Mouse (Mus musculus) embryonic fibroblast, embryonic 13.5 days (primary cell): ENCODE measurements around the gene Ccdc8.

ENCODE experiments used
- CTCF ChIP-seq: IDR thresholded peaks from 2 replicates; pipeline ENCODE4 v1.5.1; 2011; ENCODE audit warnings: mild to moderate bottlenecking, control low read depth, low read length, moderate library complexity, borderline replicate concordance; ENCODE audit not compliant: insufficient read depth
- POLR2A ChIP-seq: IDR thresholded peaks from 2 replicates; pipeline ENCODE4 v1.6.1; 2011; ENCODE audit warnings: low read depth, mild to moderate bottlenecking, control low read depth, low read length, moderate library complexity

DNA sequence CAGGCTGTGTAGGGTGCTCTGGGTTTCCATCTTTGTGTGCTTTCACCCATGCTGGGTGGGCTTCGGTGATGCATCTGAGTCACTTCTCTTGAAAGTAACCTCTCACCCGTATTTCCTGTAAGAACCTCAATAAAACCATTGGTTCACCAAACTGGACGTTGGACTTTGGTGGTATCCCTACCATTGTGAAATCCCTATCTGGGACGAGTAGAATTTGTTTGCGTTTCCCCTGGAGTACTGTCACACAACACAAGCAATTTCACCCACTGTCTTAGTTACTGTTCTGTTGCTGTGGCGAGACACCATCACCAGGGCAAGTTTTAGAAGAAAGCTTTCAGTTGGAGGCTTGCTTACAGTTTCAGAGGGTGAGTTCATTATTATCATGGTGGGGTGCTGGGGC, 24.1 kb upstream of the Ccdc8 start:
- TF ChIP-seq CTCF (no peak), POLR2A (no peak)
